Mouse (Mus musculus): ENCODE data around the gene Csf2rb2. TPM values are rescaled to one million over a fixed set of nuclear protein-coding genes. Genes with fewer than 3 reads are reported as not detected.

Csf2rb2 gene
- polyA plus RNA-seq, 2 experiments = 1.2 to 1.9 TPM

DNA sequence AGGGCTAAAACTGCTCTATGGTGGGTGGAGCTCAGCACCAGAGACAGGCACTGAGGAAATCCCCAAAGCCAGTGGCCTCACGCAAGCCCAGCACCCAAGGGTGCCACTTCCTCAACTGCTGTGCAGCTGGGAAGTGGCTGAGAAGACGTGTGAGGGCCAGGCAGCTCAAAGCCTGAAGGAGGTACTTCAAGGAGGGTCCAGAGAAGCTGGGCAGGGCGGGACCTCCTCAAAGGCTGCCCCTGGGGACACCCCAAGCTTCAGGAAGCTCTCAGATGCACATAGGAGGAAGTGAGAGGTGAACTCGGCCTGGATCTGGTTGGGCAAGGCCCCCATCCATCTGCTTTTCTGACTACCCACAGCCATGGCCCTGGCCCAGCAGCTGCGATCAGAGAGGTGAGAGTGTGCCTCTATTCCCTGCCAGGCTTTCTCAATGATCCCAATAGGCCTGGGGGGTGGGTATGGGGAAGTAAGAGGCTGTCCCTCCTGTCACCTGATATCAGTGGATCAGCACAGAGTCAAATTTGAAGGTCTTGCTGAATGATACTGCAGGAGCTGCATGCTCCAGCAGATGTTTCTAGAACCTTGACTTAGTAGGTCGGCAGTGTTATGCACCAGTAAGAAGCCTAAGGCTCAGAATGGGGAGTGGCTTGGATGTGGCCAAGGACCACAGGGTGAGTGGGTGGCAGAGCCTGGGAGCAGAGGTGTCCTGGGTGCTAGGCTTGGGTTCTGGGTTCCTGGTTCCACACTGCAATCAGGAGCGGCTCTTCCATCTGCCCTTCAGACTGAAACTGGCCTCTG lies 60.6 kb downstream of the Csf2rb2 start, which contains the start of gene Ncf4:
Gene Ncf4 (plus strand): TSS at position 107 of the 798 bp plus-strand sequence.
- WGBS (ENCODE audit: insufficient replicate concordance) = 33% methylated on average over 7 of the region's 7 CpGs
- no peak for DNase-seq (ENCODE audit: low read depth in 3 of 3, low spot score in 3 of 3)
- no peak for ATAC-seq (ENCODE audit: insufficient read depth)

DNA sequence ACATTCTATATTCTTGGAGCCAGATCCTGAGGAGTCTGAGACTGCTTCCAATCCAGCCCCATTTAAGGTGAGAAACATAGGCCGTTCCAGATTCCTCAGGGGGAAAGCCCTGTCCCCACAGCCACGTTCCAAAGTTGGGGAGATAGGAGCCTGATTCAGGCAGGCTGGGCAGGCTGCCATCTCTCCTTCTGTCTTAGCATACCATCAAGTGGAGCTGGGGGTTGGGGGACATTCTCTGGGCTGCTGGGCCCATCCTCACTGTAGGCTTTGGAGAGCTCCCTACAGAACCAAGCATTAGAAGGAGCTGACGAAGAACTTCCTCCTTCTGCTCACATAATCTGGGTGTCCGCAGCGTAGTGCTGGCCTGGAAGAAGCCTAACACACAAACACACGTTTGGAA lies 61.7 kb downstream of the Csf2rb2 start:
- 37% methylated on average over 6 of the region's 6 CpGs for WGBS (ENCODE audit: insufficient replicate concordance)
- ATAC-seq (ENCODE audit: insufficient read depth) = no peak

More for the DNA sequence above, 60.6 kb downstream of the Csf2rb2 start, which contains the start of gene Ncf4:
- Histone ChIP-seq H3K36me3 (replicated peaks; ENCODE audit: control insufficient read depth, insufficient read depth, low read depth) (no peaks in the 10 kb centered on the region), H3K4me2 (ENCODE audit: low read depth) (no peak within 1 kb of the TSS), H3K27me3 (ENCODE audit: control insufficient read depth, insufficient read depth, low read length) (no peaks in the 10 kb centered on the region), H3K9ac (replicated peaks) (no peak within 1 kb of the TSS), H3K4me3 (ENCODE audit: insufficient read depth in 1 of 2, low read depth in 2 of 2, low read length in 2 of 2) (0 out of 4 replicates have a peak within 1 kb of the TSS, but pooled peaks have one; percentile 4 to 16), H3K4me1 (replicated peaks; ENCODE audit: control insufficient read depth in 2 of 2, insufficient read depth in 2 of 2, low read length in 1 of 2) (no peaks in the 10 kb centered on the region), H3K9me3 (ENCODE audit: control insufficient read depth, low read length) (no peaks in the 10 kb centered on the region), H3K27ac (no peak within 1 kb of the TSS)
- TF ChIP-seq CTCF (IDR thresholded peaks at IDR 0.05; ENCODE audit: low read depth) (no peak), EP300 (IDR thresholded peaks at IDR 0.05; ENCODE audit: low read depth) (no peak)

GRCm38 (mm10) chr15:78243061-78243460 lies 62.5 kb downstream of the Csf2rb2 start:
- Histone ChIP-seq H3K4me1 (replicated peaks; ENCODE audit: control insufficient read depth in 2 of 2, insufficient read depth in 2 of 2, low read length in 1 of 2) (no peaks in the 10 kb centered on the region), H3K9me3 (ENCODE audit: control insufficient read depth, low read length) (no peaks in the 10 kb centered on the region), H3K4me2 (ENCODE audit: low read depth) (no peak overlapping the region), H3K9ac (replicated peaks) (no peak overlapping the region), H3K36me3 (replicated peaks; ENCODE audit: control insufficient read depth, insufficient read depth, low read depth) (no peaks in the 10 kb centered on the region), H3K4me3 (ENCODE audit: insufficient read depth in 1 of 2, low read depth in 2 of 2, low read length in 2 of 2) (no peak overlapping the region), H3K27me3 (ENCODE audit: control insufficient read depth, insufficient read depth, low read length) (no peaks in the 10 kb centered on the region), H3K27ac (no peak overlapping the region)
- ATAC-seq (ENCODE audit: insufficient read depth) = no peak
- WGBS (ENCODE audit: insufficient replicate concordance) = 66% methylated on average over 8 of the region's 8 CpGs
- DNase-seq (ENCODE audit: low read depth in 3 of 3, low spot score in 3 of 3) = no peak
- TF ChIP-seq EP300 (IDR thresholded peaks at IDR 0.05; ENCODE audit: low read depth) = no peak
- TF ChIP-seq CTCF (IDR thresholded peaks at IDR 0.05; ENCODE audit: low read depth) = no peak

More for the DNA sequence above, 61.7 kb downstream of the Csf2rb2 start:
- TF ChIP-seq CTCF (IDR thresholded peaks at IDR 0.05; ENCODE audit: low read depth) = no peak
- no peak for TF ChIP-seq EP300 (IDR thresholded peaks at IDR 0.05; ENCODE audit: low read depth)
- Histone ChIP-seq H3K4me2 (ENCODE audit: low read depth) (no peak overlapping the region), H3K9ac (replicated peaks) (no peak overlapping the region), H3K9me3 (ENCODE audit: control insufficient read depth, low read length) (no peaks in the 10 kb centered on the region), H3K36me3 (replicated peaks; ENCODE audit: control insufficient read depth, insufficient read depth, low read depth) (no peaks in the 10 kb centered on the region), H3K4me3 (ENCODE audit: insufficient read depth in 1 of 2, low read depth in 2 of 2, low read length in 2 of 2) (no peak overlapping the region), H3K27me3 (ENCODE audit: control insufficient read depth, insufficient read depth, low read length) (no peaks in the 10 kb centered on the region), H3K27ac (no peak overlapping the region), H3K4me1 (replicated peaks; ENCODE audit: control insufficient read depth in 2 of 2, insufficient read depth in 2 of 2, low read length in 1 of 2) (no peaks in the 10 kb centered on the region)
- no peak for DNase-seq (ENCODE audit: low read depth in 3 of 3, low spot score in 3 of 3)

- ATAC-seq (ENCODE audit: insufficient read depth) = no peak
- no peak for DNase-seq (ENCODE audit: low read depth in 3 of 3, low spot score in 3 of 3)
Observed at GRCm38 (mm10) chr15:78241335-78241734, 64.2 kb downstream of the Csf2rb2 start.

GRCm38 (mm10) chr15:78239956-78240617 lies 65.4 kb downstream of the Csf2rb2 start:
- Histone ChIP-seq H3K9me3 (ENCODE audit: control insufficient read depth, low read length) (no peaks in the 10 kb centered on the region), H3K4me3 (ENCODE audit: insufficient read depth in 1 of 2, low read depth in 2 of 2, low read length in 2 of 2) (no peak overlapping the region), H3K4me2 (ENCODE audit: low read depth) (no peak overlapping the region), H3K4me1 (replicated peaks; ENCODE audit: control insufficient read depth in 2 of 2, insufficient read depth in 2 of 2, low read length in 1 of 2) (peaks cover 0 to under 1% of the 10 kb centered on the region in 2 experiments; a peak in 1 of 4 replicates), H3K27me3 (ENCODE audit: control insufficient read depth, insufficient read depth, low read length) (no peaks in the 10 kb centered on the region), H3K36me3 (replicated peaks; ENCODE audit: control insufficient read depth, insufficient read depth, low read depth) (no peaks in the 10 kb centered on the region), H3K27ac (no peak overlapping the region), H3K9ac (replicated peaks) (no peak overlapping the region)
- DNase-seq (ENCODE audit: low read depth in 3 of 3, low spot score in 3 of 3) (no peak), ATAC-seq (ENCODE audit: insufficient read depth) (no peak)
- TF ChIP-seq EP300 (IDR thresholded peaks at IDR 0.05; ENCODE audit: low read depth) (no peak), CTCF (IDR thresholded peaks at IDR 0.05; ENCODE audit: low read depth) (no peak)
- 57% methylated on average over 14 of the region's 14 CpGs for WGBS (ENCODE audit: insufficient replicate concordance)

More at GRCm38 (mm10) chr15:78241335-78241734, 64.2 kb downstream of the Csf2rb2 start:
- WGBS (ENCODE audit: insufficient replicate concordance) = 49% methylated on average over 11 of the region's 11 CpGs
- Histone ChIP-seq H3K9ac (replicated peaks) (no peak overlapping the region), H3K27ac (no peak overlapping the region), H3K4me3 (ENCODE audit: insufficient read depth in 1 of 2, low read depth in 2 of 2, low read length in 2 of 2) (no peak overlapping the region), H3K27me3 (ENCODE audit: control insufficient read depth, insufficient read depth, low read length) (no peaks in the 10 kb centered on the region), H3K4me1 (replicated peaks; ENCODE audit: control insufficient read depth in 2 of 2, insufficient read depth in 2 of 2, low read length in 1 of 2) (no peaks in the 10 kb centered on the region), H3K36me3 (replicated peaks; ENCODE audit: control insufficient read depth, insufficient read depth, low read depth) (no peaks in the 10 kb centered on the region), H3K9me3 (ENCODE audit: control insufficient read depth, low read length) (no peaks in the 10 kb centered on the region), H3K4me2 (ENCODE audit: low read depth) (no peak overlapping the region)
- TF ChIP-seq EP300 (IDR thresholded peaks at IDR 0.05; ENCODE audit: low read depth) (no peak), CTCF (IDR thresholded peaks at IDR 0.05; ENCODE audit: low read depth) (no peak)

Data from liver, embryonic 14.5 days (tissue).